Mouse (Mus musculus) adrenal gland, postnatal 10 days (tissue): ENCODE measurements around the gene Col1a2. TPM values are rescaled to one million over a fixed set of nuclear protein-coding genes. Genes with fewer than 3 reads are reported as not detected.

Source experiments
- DNase-seq: peaks from one replicate; pipeline ENCODE4 v3.0.0; 2021; ENCODE audit warnings: mixed read lengths
- total RNA-seq, 2 experiments: library from RNA; stranded (reverse); gene quantifications; 2 replicates each; pipeline ENCODE4 v1.2.3; 2021

Col1a2 gene
- total RNA-seq, 2 experiments from 2014 or later = 549 to 1,048 TPM

DNA sequence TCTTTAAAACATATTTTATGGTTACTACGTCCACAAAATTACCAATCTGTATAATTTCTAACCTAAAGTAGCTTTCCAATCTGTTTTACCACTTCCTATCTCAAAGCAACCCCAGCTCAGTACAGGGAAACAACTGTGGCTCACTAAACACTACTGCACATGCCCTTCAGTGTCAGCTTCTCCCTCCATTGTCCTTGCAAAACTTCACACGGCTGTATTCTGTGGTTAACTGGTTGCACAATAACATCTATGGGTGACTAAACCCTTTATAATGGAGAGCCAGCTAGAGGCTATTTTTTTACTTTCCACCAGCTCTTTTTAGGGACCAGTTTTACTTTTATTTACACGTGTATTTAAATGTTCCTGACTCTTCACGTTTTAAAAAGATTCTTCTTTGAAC is 83.3 kb downstream of the Col1a2 start:
- no peak for DNase-seq

DNA sequence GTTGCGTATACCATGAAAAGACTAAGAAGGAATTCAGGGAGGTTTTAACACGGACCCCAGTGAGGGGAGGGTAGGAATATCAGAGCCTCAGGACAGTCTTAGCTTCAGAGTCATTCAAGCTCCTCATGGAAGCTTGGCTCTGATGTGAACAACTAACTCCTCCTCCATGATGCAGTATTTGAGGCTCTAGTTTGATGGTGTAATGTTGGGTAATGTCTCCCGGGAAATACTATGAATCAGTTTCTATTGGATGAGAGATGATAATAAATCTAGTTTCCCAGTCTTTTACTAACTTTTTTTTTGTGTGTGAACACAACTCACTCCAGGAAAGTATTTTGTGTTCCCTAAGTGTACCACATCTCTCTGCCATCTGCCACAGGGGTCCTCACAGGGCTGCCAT is 84.1 kb downstream of the Col1a2 start:
- DNase-seq = no peak

DNA sequence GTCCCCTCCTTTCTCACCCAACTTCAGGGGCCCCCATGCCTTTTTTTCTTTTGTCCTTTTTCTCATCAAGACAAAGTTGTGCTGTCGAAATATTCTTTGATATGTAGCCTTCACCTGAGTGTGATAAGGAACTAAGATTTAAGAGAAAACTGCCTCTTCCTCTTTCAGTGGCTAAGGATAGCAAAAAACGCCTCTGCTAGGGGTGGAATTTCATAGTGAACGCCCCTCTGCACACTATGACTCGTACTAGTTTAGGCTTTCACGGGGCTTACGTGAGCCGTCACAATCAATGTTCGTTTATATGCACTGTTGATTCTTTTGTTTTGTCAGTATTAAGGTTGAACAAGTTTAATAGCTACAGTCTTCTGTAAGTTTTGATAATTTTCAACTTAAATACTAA is 85.5 kb downstream of the Col1a2 start:
- no peak for DNase-seq

Other genes starting within 250 kb of the Col1a2 start
- gene Casd1, start 96.0 kb downstream of the Col1a2 start, total RNA-seq = 10 to 100 TPM; 32.7 to 34.9 TPM
- 10 to 100 TPM; 57.3 to 65.7 TPM for gene Sgce, start 242.4 kb downstream of the Col1a2 start, total RNA-seq
- 100 to 1,000 TPM; 283 to 299 TPM for gene Peg10, start 242.5 kb downstream of the Col1a2 start, total RNA-seq